Mouse (Mus musculus): ENCODE results near the gene Cracr2b. TPM values are rescaled to one million over a fixed set of nuclear protein-coding genes. Genes with fewer than 3 reads are reported as not detected.

The Cracr2b gene
- total RNA-seq, 2 experiments from 2014 or later: 19.7 to 23.1 TPM

- no peak for DNase-seq (ENCODE audit: low spot score)
- intact Hi-C loops (cut with DNase I): no loop called here
These were observed 49.3 kb downstream of the Cracr2b start for GRCm38 (mm10) chr7:141510196-141510595.

GRCm38 (mm10) chr7:141510681-141511191, 49.8 kb downstream of the Cracr2b start:
- intact Hi-C loops (cut with DNase I): no loop called here
- DNase-seq (ENCODE audit: low spot score): no peak

Other genes with a start within 250 kb of the Cracr2b start
- not detected for gene Lmntd2, start 247.0 kb upstream of the Cracr2b start, total RNA-seq (2021)
- under 1 TPM; 0.62 to 0.64 TPM for gene Rassf7, start 245.2 kb upstream of the Cracr2b start, total RNA-seq (2021)
- 10 to 100 TPM; 29.8 to 31.6 TPM for gene Phrf1, start 232.3 kb upstream of the Cracr2b start, total RNA-seq (2021)
- gene Irf7, start 194.6 kb upstream of the Cracr2b start, total RNA-seq (2021): 1 to 10 TPM; 3.4 to 3.6 TPM
- gene Cdhr5, start 184.3 kb upstream of the Cracr2b start, total RNA-seq (2021): not detected
- gene Sct, start 182.0 kb upstream of the Cracr2b start, total RNA-seq (2021): not detected
- not detected for gene Drd4, start 169.1 kb upstream of the Cracr2b start, total RNA-seq (2021)
- 10 to 100 TPM; 16.4 to 17.1 TPM for gene Deaf1, start 133.4 kb upstream of the Cracr2b start, total RNA-seq (2021)
- gene Tmem80, start 133.4 kb upstream of the Cracr2b start, total RNA-seq (2021): 10 to 100 TPM; 13.5 to 13.9 TPM
- 1 to 10 TPM; 3.2 to 4.3 TPM for gene Eps8l2, start 122.2 kb upstream of the Cracr2b start, total RNA-seq (2021)
- 100 to 1,000 TPM; 124 to 126 TPM for gene Taldo1, start 68.9 kb upstream of the Cracr2b start, total RNA-seq (2021)
- gene Gatd1, start 47.0 kb upstream of the Cracr2b start, total RNA-seq (2021): 10 to 100 TPM; 13.8 to 14.2 TPM
- under 1 TPM; 0.75 to 0.84 TPM for gene Cend1, start 31.6 kb upstream of the Cracr2b start, total RNA-seq (2021)
- 10 to 100 TPM; 58.8 to 72.6 TPM for gene Slc25a22, start 23.2 kb upstream of the Cracr2b start, total RNA-seq (2021)
- gene Pidd1, start 17.1 kb upstream of the Cracr2b start, total RNA-seq (2021): under 1 TPM; 0.39 to 0.86 TPM
- gene Rplp2, start 13.7 kb upstream of the Cracr2b start, total RNA-seq (2021): 100 to 1,000 TPM; 862 to 950 TPM
- 100 to 1,000 TPM; 409 to 426 TPM for gene Pnpla2, start 5.9 kb upstream of the Cracr2b start, total RNA-seq (2021)
- gene Cd151, start 6.3 kb downstream of the Cracr2b start, total RNA-seq (2021): 100 to 1,000 TPM; 280 TPM
- 10 to 100 TPM; 74.3 to 74.7 TPM for gene Polr2l, start 14.0 kb downstream of the Cracr2b start, total RNA-seq (2021)
- gene Tspan4, start 14.1 kb downstream of the Cracr2b start, total RNA-seq (2021): 10 to 100 TPM; 17.5 to 39.0 TPM
- gene Chid1, start 78.8 kb downstream of the Cracr2b start, total RNA-seq (2021): 10 to 100 TPM; 46.6 to 47.1 TPM
- 10 to 100 TPM; 48.9 to 56.1 TPM for gene Ap2a2, start 101.1 kb downstream of the Cracr2b start, total RNA-seq (2021)
- gene Muc6, start 194.2 kb downstream of the Cracr2b start, total RNA-seq (2021): not detected
- gene Muc2, start 229.2 kb downstream of the Cracr2b start, total RNA-seq (2021): not detected

All from heart, postnatal 25 days (tissue).